Mouse (Mus musculus) embryonic fibroblast, embryonic 13.5 days (primary cell): ENCODE results near the gene Rora.
"Not testable (repeated sequence)": the region's sequence is repeated elsewhere in the genome, so short reads cannot be mapped to it uniquely, and the experiment has no call there.

Experiments used
- CTCF ChIP-seq: IDR thresholded peaks from 2 replicates; pipeline ENCODE4 v1.5.1; 2011; ENCODE audit warnings: mild to moderate bottlenecking, control low read depth, low read length, moderate library complexity, borderline replicate concordance; ENCODE audit not compliant: insufficient read depth
- POLR2A ChIP-seq: IDR thresholded peaks from 2 replicates; pipeline ENCODE4 v1.6.1; 2011; ENCODE audit warnings: low read depth, mild to moderate bottlenecking, control low read depth, low read length, moderate library complexity

GRCm38 (mm10) chr9:69100153-69100756, 446.7 kb downstream of the Rora start:
- not testable (repeated sequence) for TF ChIP-seq CTCF, POLR2A
